Mouse (Mus musculus) kidney, postnatal 0 days (tissue): ENCODE measurements around the gene Grip1. TPM values are rescaled to one million over a fixed set of nuclear protein-coding genes. Genes with fewer than 3 reads are reported as not detected.

Source experiments
- ATAC-seq: fragments of 200-750 bp; cut with Nextera tagmentation; replicated peaks from 2 replicates; pipeline ENCODE4 v1.8.0; 2017; ENCODE audit warnings: low read depth, moderate number of reproducible peaks, moderate TSS enrichment, moderate library complexity; ENCODE audit not compliant: low FRiP score
- DNase-seq: peaks from one replicate; pipeline ENCODE4 v3.0.0-alpha.2; 2016; ENCODE audit warnings: low spot score
- H3K27ac ChIP-seq: fragments of 300-500 bp; sonication (generic); 2 replicates; pipeline ENCODE4 v1.5.1; 2014; ENCODE audit warnings: mild to moderate bottlenecking
- H3K27me3 ChIP-seq: fragments of 300-500 bp; sonication (generic); 2 replicates; pipeline ENCODE4 v1.6.1; 2014; ENCODE audit warnings: low read length, mixed read lengths; ENCODE audit not compliant: insufficient read depth
- H3K36me3 ChIP-seq: fragments of 300-500 bp; sonication (generic); 2 replicates; pipeline ENCODE4 v1.6.1; 2014; ENCODE audit warnings: low read length, mixed read lengths; ENCODE audit not compliant: insufficient read depth
- H3K4me1 ChIP-seq: fragments of 300-500 bp; sonication (generic); replicated peaks from 2 replicates; pipeline ENCODE4 v1.6.1; 2014; ENCODE audit warnings: antibody characterized with exemption, low read length, mixed read lengths; ENCODE audit not compliant: insufficient read depth
- H3K4me2 ChIP-seq: fragments of 300-500 bp; sonication (generic); 2 replicates; pipeline ENCODE4 v1.6.1; 2014; ENCODE audit warnings: mild to moderate bottlenecking, low read length, moderate library complexity, mixed read lengths
- H3K4me3 ChIP-seq: fragments of 300-500 bp; sonication (generic); replicated peaks from 2 replicates; pipeline ENCODE4 v1.5.1; 2014; ENCODE audit warnings: low read depth, low read length
- H3K9ac ChIP-seq: fragments of 300-500 bp; sonication (generic); 2 replicates; pipeline ENCODE4 v1.6.1; 2014; ENCODE audit warnings: low read depth, low read length
- H3K9me3 ChIP-seq: fragments of 300-500 bp; sonication (generic); replicated peaks from 2 replicates; pipeline ENCODE4 v1.6.1; 2016; ENCODE audit warnings: low read length, inconsistent platforms, mixed read lengths
- CTCF ChIP-seq: IDR thresholded peaks from 2 replicates; pipeline ENCODE4 v1.5.1; 2016; ENCODE audit warnings: antibody characterized with exemption, low read depth, mild to moderate bottlenecking, moderate library complexity
- WGBS: fragments of 180-500 bp; shearing (Covaris S2); extraction: QIAGEN DNeasy Blood & Tissue Kit; methylation state at CpG from one replicate; pipeline ENCODE4 v1.1.7; 2014; 5-methylcytosine and 5-hydroxymethylcytosine counted together
- polyA plus RNA-seq: library from polyadenylated mRNA; unstranded; fragments of >200 nt; fragmentation: Nextera tagmentation; extraction: Ambion mirVana; gene quantifications from 2 replicates; pipeline ENCODE4 v1.2.1, GENCODE M21; 2015

Gene Grip1
- polyA plus RNA-seq = 3.1 and 3.2 TPM in 2 replicates

DNA sequence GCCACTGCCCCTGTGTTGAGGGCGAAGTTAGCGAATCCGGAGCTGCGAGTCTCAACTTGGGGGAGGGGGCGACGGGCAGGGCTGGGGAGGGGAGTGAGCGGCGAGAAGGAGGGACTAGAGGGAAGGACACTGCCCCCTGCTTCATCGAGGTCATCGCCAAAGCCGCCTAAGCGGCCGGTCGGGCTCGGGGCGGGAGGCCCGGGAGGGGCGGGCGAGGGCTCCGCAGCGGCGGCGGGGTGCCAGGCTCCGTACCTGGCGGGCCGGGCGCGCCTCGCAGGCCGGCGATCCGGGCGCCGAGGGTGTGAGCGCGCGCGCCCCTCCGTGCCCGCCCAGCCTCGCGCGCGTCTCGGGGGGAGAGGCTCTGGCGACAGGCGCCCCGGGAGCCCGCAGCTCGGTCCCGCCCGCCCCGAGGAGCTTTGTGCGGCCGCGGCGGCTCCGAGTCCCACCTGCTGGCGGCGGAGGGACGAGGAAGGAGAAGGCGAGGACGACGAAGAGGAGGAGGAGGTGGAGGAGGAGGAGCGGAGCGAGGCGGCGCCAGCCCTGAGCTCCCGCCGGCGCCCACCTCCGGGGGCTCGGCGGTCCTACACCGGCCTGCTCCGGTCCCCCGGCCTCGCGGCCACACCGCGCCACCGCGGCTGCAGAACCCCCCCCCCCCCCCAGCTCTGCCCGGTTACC, at the start of gene Grip1:
Grip1 (plus strand) TSS at position 400 of the 675 bp plus-strand sequence.
- peak within 1 kb of the TSS; percentile 63; the same call in 1 of the 2 replicates for H3K27ac ChIP-seq
- no peaks in the 10 kb centered on the region for H3K36me3 ChIP-seq
- DNase-seq (peak; percentile 57), ATAC-seq (peak; percentile 84)
- H3K9ac ChIP-seq = peak within 1 kb of the TSS; percentile 73
- no peaks in the 10 kb centered on the region; the same call in 1 of the 2 replicates for H3K4me1 ChIP-seq
- WGBS = 1% methylated on average over 57 of the region's 84 CpGs
- peak; percentile 23; the same call in 1 of the 2 replicates for TF ChIP-seq CTCF
- H3K9me3 ChIP-seq = no peaks in the 10 kb centered on the region
- peak within 1 kb of the TSS; percentile 74 for H3K4me3 ChIP-seq
- H3K4me2 ChIP-seq = peak within 1 kb of the TSS; percentile 99
- H3K27me3 ChIP-seq = no peaks in the 10 kb centered on the region

DNA sequence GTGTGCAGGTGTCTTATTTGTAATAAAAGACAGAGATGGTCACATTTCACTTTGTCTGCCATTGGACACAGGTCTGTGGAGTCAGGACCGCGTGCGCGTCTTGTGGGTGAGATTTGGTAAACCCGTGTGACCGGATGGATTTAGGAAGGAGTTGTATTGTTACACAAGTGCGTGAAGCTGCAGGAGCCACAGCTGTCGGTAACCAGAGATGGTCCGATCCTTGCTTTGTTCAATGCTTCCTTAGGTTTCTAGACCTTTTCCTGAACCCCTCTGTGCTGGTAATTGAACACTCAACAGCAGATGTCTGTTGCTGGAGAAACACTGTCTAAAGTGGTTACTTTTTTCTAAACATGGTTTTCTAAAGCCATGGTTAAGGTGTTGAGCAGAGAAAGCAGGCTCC, 48.5 kb upstream of the Grip1 start:
- Histone ChIP-seq H3K9me3 (no peaks in the 10 kb centered on the region), H3K4me3 (no peak overlapping the region), H3K4me1 (no peaks in the 10 kb centered on the region; the same call in 1 of the 2 replicates), H3K9ac (no peak overlapping the region), H3K4me2 (no peak overlapping the region), H3K36me3 (no peaks in the 10 kb centered on the region), H3K27me3 (no peaks in the 10 kb centered on the region), H3K27ac (no peak overlapping the region)
- peak; percentile 22 for DNase-seq
- no peak for ATAC-seq
- WGBS = 79% methylated on average over 9 of the region's 9 CpGs
- no peak for TF ChIP-seq CTCF

DNA sequence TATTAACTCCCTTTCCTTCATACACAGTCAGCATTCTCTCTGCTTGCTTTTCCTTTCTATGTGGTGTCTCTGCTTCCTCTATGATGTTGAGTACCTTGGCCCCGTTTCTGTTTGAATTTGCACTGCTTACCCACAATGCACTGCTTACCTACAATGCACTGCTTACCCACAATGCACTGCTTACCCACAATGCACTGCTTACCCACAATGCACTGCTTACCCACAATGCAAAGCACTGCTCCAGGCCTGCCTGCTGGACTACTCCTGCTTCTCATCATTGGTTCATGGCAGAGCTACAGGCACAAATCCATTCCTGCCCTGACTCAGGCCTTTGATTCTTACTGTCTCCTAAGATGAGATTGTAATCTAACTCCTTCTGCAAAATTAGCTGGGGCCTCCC, 48.0 kb upstream of the Grip1 start:
- H3K9me3 ChIP-seq = no peaks in the 10 kb centered on the region
- no peaks in the 10 kb centered on the region; the same call in 1 of the 2 replicates for H3K4me1 ChIP-seq
- no peak for TF ChIP-seq CTCF
- 77% methylated on average over 1 of the region's 1 CpGs for WGBS
- no peak overlapping the region for H3K9ac ChIP-seq
- no peak overlapping the region for H3K27ac ChIP-seq
- DNase-seq (no peak), ATAC-seq (no peak)
- no peaks in the 10 kb centered on the region for H3K27me3 ChIP-seq
- no peaks in the 10 kb centered on the region for H3K36me3 ChIP-seq
- H3K4me2 ChIP-seq = no peak overlapping the region
- no peak overlapping the region for H3K4me3 ChIP-seq

DNA sequence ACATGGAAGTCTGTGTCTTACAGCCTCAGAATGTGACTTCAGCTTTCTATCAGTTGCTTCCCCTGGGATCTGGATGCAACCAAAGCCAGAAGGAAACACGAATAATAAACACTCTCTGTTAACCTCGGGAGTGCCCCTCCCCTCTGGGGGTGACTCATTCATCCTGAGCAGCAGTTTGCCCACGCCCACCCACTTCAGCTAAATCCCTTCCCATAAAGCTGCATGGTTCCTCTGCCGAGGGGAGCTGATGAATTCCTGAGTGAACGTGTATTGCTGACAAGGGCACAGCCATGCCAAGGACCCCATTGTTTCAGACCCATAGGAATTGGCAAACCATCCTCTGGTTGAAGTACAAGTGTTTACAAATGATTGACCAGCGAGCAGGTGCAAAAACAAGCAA, 45.3 kb upstream of the Grip1 start:
- WGBS = 10% methylated on average over 6 of the region's 6 CpGs
- no peak for TF ChIP-seq CTCF

DNA sequence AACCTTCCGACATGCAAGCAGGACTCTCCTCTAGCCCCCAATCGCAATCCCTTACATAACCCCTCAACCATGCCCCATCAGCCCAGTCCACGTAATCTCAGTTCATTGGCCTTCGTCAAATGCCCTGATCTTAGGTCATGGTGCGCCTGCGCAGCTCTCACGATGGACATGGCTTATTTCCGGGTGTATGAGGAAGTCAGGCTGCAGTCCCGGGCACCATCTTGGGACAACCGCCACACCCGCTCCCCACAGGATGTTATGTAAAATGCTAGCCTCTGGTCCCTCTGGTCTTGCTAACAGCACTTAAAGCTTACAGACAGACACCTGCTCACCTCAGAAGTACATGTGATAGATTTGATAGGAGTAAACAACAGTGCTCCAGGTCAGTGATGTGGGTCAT, 40.4 kb upstream of the Grip1 start:
- Histone ChIP-seq H3K4me1 (no peaks in the 10 kb centered on the region), H3K27me3 (no peaks in the 10 kb centered on the region), H3K4me3 (no peak overlapping the region), H3K4me2 (no peak overlapping the region), H3K27ac (no peak overlapping the region), H3K36me3 (no peaks in the 10 kb centered on the region), H3K9ac (no peak overlapping the region), H3K9me3 (no peaks in the 10 kb centered on the region)
- no peak for ATAC-seq
- WGBS = 97% methylated on average over 11 of the region's 11 CpGs
- no peak for TF ChIP-seq CTCF
- DNase-seq = no peak

More for the DNA sequence above, 45.3 kb upstream of the Grip1 start:
- no peak; the same call in 1 of the 2 replicates for ATAC-seq
- no peaks in the 10 kb centered on the region for H3K9me3 ChIP-seq
- H3K27ac ChIP-seq = no peak overlapping the region
- no peaks in the 10 kb centered on the region for H3K36me3 ChIP-seq
- H3K4me3 ChIP-seq = no peak overlapping the region
- no peak for DNase-seq
- no peak overlapping the region for H3K9ac ChIP-seq
- H3K4me2 ChIP-seq = peak overlapping the region; percentile 21
- H3K4me1 ChIP-seq = no peaks in the 10 kb centered on the region; the same call in 1 of the 2 replicates
- no peaks in the 10 kb centered on the region for H3K27me3 ChIP-seq

DNA sequence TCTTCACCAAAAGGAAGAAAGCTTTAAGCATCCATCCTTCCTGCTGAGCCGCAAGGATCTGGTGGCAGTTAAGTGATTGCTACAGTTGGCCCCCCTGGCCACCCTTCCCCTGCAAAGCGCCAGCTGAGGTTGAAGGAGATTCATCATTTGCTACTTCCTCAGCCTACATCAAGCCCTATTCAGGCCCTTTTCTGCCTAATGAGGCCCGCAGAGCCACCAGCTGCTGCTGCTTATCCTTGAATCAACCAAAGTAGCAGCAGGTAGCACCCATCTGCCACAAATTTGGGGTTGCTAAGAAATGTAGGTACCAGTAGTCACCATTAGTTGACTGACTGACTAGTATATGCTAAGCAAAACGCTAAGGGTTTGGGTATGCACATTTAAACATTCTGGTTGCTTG, 38.5 kb upstream of the Grip1 start:
- H3K36me3 ChIP-seq = no peaks in the 10 kb centered on the region
- ATAC-seq (no peak), DNase-seq (no peak)
- no peak overlapping the region for H3K27ac ChIP-seq
- no peaks in the 10 kb centered on the region for H3K27me3 ChIP-seq
- no peak overlapping the region for H3K9ac ChIP-seq
- no peak overlapping the region for H3K4me3 ChIP-seq
- no peak overlapping the region for H3K4me2 ChIP-seq
- no peaks in the 10 kb centered on the region for H3K9me3 ChIP-seq
- no peak for TF ChIP-seq CTCF
- 72% methylated on average over 4 of the region's 4 CpGs for WGBS
- no peaks in the 10 kb centered on the region for H3K4me1 ChIP-seq

DNA sequence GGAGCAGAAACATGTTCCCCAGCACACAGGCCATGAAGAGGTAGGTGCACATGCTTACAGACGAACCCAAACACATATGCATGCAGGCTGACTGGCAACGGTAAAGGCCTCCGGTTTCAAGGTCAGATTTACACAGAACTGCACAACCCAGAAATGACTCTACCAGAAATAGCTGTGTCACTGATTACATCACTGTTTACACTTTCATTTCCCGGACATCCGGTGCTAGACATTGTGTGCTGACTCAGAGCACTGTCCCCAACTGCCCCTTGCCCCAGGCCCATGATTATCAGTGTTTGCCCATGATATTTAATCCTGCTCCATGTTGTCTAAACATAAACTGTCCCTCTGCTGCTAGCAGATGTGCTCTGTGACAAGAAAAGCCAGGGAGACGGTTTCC, 32.2 kb upstream of the Grip1 start:
- H3K36me3 ChIP-seq = no peaks in the 10 kb centered on the region
- no peaks in the 10 kb centered on the region for H3K4me1 ChIP-seq
- ATAC-seq = no peak
- no peak overlapping the region for H3K9ac ChIP-seq
- no peak overlapping the region for H3K4me3 ChIP-seq
- no peaks in the 10 kb centered on the region for H3K27me3 ChIP-seq
- no peak overlapping the region for H3K4me2 ChIP-seq
- DNase-seq = no peak
- WGBS = 50% methylated on average over 6 of the region's 6 CpGs
- H3K27ac ChIP-seq = no peak overlapping the region
- TF ChIP-seq CTCF = no peak
- no peaks in the 10 kb centered on the region for H3K9me3 ChIP-seq
